Mouse (Mus musculus): ENCODE data around the gene Rpn1.

Gene Rpn1

GRCm38 (mm10) chr6:88047853-88048252 is 36.4 kb upstream of the Rpn1 start:
- no peaks in the 10 kb centered on the region for H3K27me3 ChIP-seq (ENCODE audit: insufficient read depth, low read length)
- peaks cover 9% of the 10 kb centered on the region; the same call in 1 of the 2 replicates for H3K36me3 ChIP-seq (ENCODE audit: insufficient read depth, low read length)
- TF ChIP-seq CTCF (conservative IDR thresholded peaks at IDR 0.05; ENCODE audit: low read length) (no peak), POU5F1 (IDR thresholded peaks at IDR 0.05; ENCODE audit: borderline replicate concordance, low read length) (no peak), NANOG (IDR thresholded peaks at IDR 0.05; ENCODE audit: borderline replicate concordance, low read length) (no peak)
- H3K4me3 ChIP-seq (replicated peaks; ENCODE audit: low read length): no peak overlapping the region
- peaks cover 34% of the 10 kb centered on the region for H3K4me1 ChIP-seq (replicated peaks; ENCODE audit: low read depth, low read length)
- no peaks in the 10 kb centered on the region for H3K9me3 ChIP-seq (ENCODE audit: low read length)

DNA sequence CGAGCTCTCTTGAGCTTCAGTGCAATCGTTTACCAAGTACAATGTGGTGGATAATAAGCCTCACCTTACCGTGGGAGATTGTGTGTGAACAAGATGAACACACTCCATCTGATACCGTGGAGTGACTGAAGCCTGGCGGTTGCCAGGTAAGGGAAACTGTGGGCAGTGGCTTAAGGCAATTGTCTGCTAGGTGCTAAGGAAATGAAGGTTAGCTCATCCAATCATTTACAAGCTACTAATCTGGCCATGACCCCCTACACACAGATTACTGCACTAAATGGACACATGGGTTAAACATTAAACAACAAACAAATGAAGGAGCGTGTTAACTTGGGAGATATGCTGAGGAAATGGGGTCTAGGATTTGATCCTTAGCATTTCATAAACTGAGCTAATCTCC is 35.3 kb upstream of the Rpn1 start:
- H3K27me3 ChIP-seq (ENCODE audit: insufficient read depth, low read length): no peaks in the 10 kb centered on the region
- H3K4me1 ChIP-seq (replicated peaks; ENCODE audit: low read depth, low read length): peaks cover 26% of the 10 kb centered on the region
- H3K4me3 ChIP-seq (replicated peaks; ENCODE audit: low read length): no peak overlapping the region
- TF ChIP-seq CTCF (conservative IDR thresholded peaks at IDR 0.05; ENCODE audit: low read length): no peak
- no peak for TF ChIP-seq POU5F1 (IDR thresholded peaks at IDR 0.05; ENCODE audit: borderline replicate concordance, low read length)
- no peak for TF ChIP-seq NANOG (IDR thresholded peaks at IDR 0.05; ENCODE audit: borderline replicate concordance, low read length)
- H3K36me3 ChIP-seq (ENCODE audit: insufficient read depth, low read length): no peaks in the 10 kb centered on the region
- no peaks in the 10 kb centered on the region for H3K9me3 ChIP-seq (ENCODE audit: low read length)

DNA sequence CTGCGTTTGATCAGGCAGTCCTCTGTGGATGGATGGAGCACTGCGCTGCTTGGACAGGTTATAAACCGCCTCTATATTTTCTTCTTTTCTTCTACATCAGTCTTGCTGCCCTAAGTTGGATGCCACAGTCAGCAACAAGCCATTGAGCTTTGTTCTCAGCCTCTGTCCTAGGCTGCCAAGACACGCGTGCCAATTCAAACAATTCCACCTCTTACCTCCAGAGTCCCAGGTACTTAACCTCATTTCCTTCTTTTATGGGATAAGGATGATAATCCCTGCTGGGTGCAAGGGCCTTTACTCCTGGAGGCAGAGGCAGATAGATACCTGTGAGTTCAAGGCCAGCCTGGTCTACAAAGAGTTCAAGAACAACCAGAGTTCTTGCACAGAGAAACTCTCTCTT is 33.1 kb upstream of the Rpn1 start:
- H3K27me3 ChIP-seq (ENCODE audit: insufficient read depth, low read length): no peaks in the 10 kb centered on the region
- H3K4me3 ChIP-seq (replicated peaks; ENCODE audit: low read length): no peak overlapping the region
- TF ChIP-seq CTCF (conservative IDR thresholded peaks at IDR 0.05; ENCODE audit: low read length): no peak
- no peak for TF ChIP-seq POU5F1 (IDR thresholded peaks at IDR 0.05; ENCODE audit: borderline replicate concordance, low read length)
- no peak for TF ChIP-seq NANOG (IDR thresholded peaks at IDR 0.05; ENCODE audit: borderline replicate concordance, low read length)
- H3K9me3 ChIP-seq (ENCODE audit: low read length): no peaks in the 10 kb centered on the region
- H3K4me1 ChIP-seq (replicated peaks; ENCODE audit: low read depth, low read length): peaks cover 31% of the 10 kb centered on the region
- H3K36me3 ChIP-seq (ENCODE audit: insufficient read depth, low read length): no peaks in the 10 kb centered on the region

GRCm38 (mm10) chr6:88053228-88054080 is 30.8 kb upstream of the Rpn1 start:
- TF ChIP-seq CTCF (conservative IDR thresholded peaks at IDR 0.05; ENCODE audit: low read length) (no peak), NANOG (IDR thresholded peaks at IDR 0.05; ENCODE audit: borderline replicate concordance, low read length) (no peak), POU5F1 (IDR thresholded peaks at IDR 0.05; ENCODE audit: borderline replicate concordance, low read length) (no peak)
- Histone ChIP-seq H3K36me3 (ENCODE audit: insufficient read depth, low read length) (no peaks in the 10 kb centered on the region), H3K4me1 (replicated peaks; ENCODE audit: low read depth, low read length) (peaks cover 27% of the 10 kb centered on the region), H3K27me3 (ENCODE audit: insufficient read depth, low read length) (no peaks in the 10 kb centered on the region), H3K4me3 (replicated peaks; ENCODE audit: low read length) (no peak overlapping the region), H3K9me3 (ENCODE audit: low read length) (no peaks in the 10 kb centered on the region)

- Histone ChIP-seq H3K27me3 (ENCODE audit: insufficient read depth, low read length) (no peaks in the 10 kb centered on the region), H3K4me3 (replicated peaks; ENCODE audit: low read length) (no peak overlapping the region), H3K9me3 (ENCODE audit: low read length) (no peaks in the 10 kb centered on the region), H3K4me1 (replicated peaks; ENCODE audit: low read depth, low read length) (peaks cover 24% of the 10 kb centered on the region), H3K36me3 (ENCODE audit: insufficient read depth, low read length) (no peaks in the 10 kb centered on the region)
- TF ChIP-seq POU5F1 (IDR thresholded peaks at IDR 0.05; ENCODE audit: borderline replicate concordance, low read length): no peak
- TF ChIP-seq CTCF (conservative IDR thresholded peaks at IDR 0.05; ENCODE audit: low read length): no peak
- TF ChIP-seq NANOG (IDR thresholded peaks at IDR 0.05; ENCODE audit: borderline replicate concordance, low read length): no peak
Observed at GRCm38 (mm10) chr6:88054081-88054835, 30.0 kb upstream of the Rpn1 start.

GRCm38 (mm10) chr6:88055663-88056062 is 28.6 kb upstream of the Rpn1 start:
- Histone ChIP-seq H3K9me3 (ENCODE audit: low read length) (no peaks in the 10 kb centered on the region), H3K27me3 (ENCODE audit: insufficient read depth, low read length) (no peaks in the 10 kb centered on the region), H3K36me3 (ENCODE audit: insufficient read depth, low read length) (no peaks in the 10 kb centered on the region), H3K4me1 (replicated peaks; ENCODE audit: low read depth, low read length) (peaks cover 33% of the 10 kb centered on the region), H3K4me3 (replicated peaks; ENCODE audit: low read length) (no peak overlapping the region)
- TF ChIP-seq POU5F1 (IDR thresholded peaks at IDR 0.05; ENCODE audit: borderline replicate concordance, low read length): no peak
- TF ChIP-seq NANOG (IDR thresholded peaks at IDR 0.05; ENCODE audit: borderline replicate concordance, low read length): no peak
- no peak for TF ChIP-seq CTCF (conservative IDR thresholded peaks at IDR 0.05; ENCODE audit: low read length)

- peaks cover 34% of the 10 kb centered on the region for H3K4me1 ChIP-seq (replicated peaks; ENCODE audit: low read depth, low read length)
- H3K36me3 ChIP-seq (ENCODE audit: insufficient read depth, low read length): no peaks in the 10 kb centered on the region
- H3K4me3 ChIP-seq (replicated peaks; ENCODE audit: low read length): no peak overlapping the region
- H3K27me3 ChIP-seq (ENCODE audit: insufficient read depth, low read length): no peaks in the 10 kb centered on the region
- TF ChIP-seq CTCF (conservative IDR thresholded peaks at IDR 0.05; ENCODE audit: low read length) (no peak), POU5F1 (IDR thresholded peaks at IDR 0.05; ENCODE audit: borderline replicate concordance, low read length) (no peak), NANOG (IDR thresholded peaks at IDR 0.05; ENCODE audit: borderline replicate concordance, low read length) (no peak)
- H3K9me3 ChIP-seq (ENCODE audit: low read length): no peaks in the 10 kb centered on the region
Observed at GRCm38 (mm10) chr6:88056866-88057265, 27.4 kb upstream of the Rpn1 start.

GRCm38 (mm10) chr6:88059903-88060302 is 24.4 kb upstream of the Rpn1 start:
- no peaks in the 10 kb centered on the region for H3K9me3 ChIP-seq (ENCODE audit: low read length)
- peak overlapping the region; percentile 70 for H3K4me3 ChIP-seq (replicated peaks; ENCODE audit: low read length)
- TF ChIP-seq POU5F1 (IDR thresholded peaks at IDR 0.05; ENCODE audit: borderline replicate concordance, low read length): no peak
- H3K27me3 ChIP-seq (ENCODE audit: insufficient read depth, low read length): no peaks in the 10 kb centered on the region
- H3K4me1 ChIP-seq (replicated peaks; ENCODE audit: low read depth, low read length): peaks cover 34% of the 10 kb centered on the region
- H3K36me3 ChIP-seq (ENCODE audit: insufficient read depth, low read length): no peaks in the 10 kb centered on the region

Measured in E14TG2a.4 (cell line).